Mouse (Mus musculus): Measurements from ENCODE around the gene Dnase1l3.

Dnase1l3 gene

GRCm38 (mm10) chr14:7994271-7994767 is at the start of gene Dnase1l3:
Gene Dnase1l3, minus strand, starts transcription at chr14:7994573.
- peak; percentile 33 for DNase-seq (ENCODE audit: low read depth, low spot score)

DNA sequence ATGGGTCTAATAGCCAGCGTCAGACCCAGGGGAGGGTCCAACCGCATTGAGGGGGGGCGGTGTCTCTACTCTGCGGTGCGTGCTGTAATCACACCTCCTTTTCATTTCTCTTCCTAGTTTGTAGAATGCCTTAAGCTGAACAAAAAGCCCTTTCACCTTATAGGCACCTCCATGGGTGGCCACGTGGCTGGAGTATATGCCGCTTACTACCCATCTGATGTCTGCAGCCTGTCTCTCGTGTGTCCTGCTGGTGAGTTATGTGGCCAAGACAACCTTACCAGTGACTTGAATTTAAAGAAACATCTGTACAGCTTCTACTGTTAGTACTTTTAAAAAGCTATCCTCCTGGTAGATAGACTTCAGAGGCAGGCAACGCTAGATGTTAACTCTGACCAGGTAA is 48.2 kb upstream of the Dnase1l3 start:
- no peak for DNase-seq (ENCODE audit: low read depth, low spot score)

GRCm38 (mm10) chr14:8042120-8042519 is 47.7 kb upstream of the Dnase1l3 start:
- DNase-seq (ENCODE audit: low read depth, low spot score), result no peak

- DNase-seq (ENCODE audit: low read depth, low spot score), result no peak
These were observed 46.7 kb upstream of the Dnase1l3 start for GRCm38 (mm10) chr14:8040911-8041678.

DNA sequence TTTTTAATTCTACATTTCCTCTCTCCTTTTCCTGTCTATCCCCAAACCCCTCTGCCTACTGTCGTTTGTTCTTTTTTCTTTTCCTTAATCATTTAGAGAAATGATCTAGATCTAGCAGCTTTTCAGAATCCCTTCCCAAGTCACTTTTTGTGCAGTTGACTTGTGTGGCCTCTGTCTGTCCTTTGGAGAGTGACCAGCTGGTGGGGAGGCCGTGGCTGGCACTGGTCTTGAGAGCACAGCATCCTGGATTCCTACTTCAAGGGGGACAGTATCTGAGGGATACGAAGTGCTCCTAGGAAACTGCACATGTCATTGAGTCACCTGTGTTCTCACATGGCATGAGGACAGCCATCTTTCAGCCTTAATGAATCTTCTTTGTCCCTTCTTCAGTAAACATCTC is 45.8 kb upstream of the Dnase1l3 start:
- DNase-seq (ENCODE audit: low read depth, low spot score), result no peak

DNA sequence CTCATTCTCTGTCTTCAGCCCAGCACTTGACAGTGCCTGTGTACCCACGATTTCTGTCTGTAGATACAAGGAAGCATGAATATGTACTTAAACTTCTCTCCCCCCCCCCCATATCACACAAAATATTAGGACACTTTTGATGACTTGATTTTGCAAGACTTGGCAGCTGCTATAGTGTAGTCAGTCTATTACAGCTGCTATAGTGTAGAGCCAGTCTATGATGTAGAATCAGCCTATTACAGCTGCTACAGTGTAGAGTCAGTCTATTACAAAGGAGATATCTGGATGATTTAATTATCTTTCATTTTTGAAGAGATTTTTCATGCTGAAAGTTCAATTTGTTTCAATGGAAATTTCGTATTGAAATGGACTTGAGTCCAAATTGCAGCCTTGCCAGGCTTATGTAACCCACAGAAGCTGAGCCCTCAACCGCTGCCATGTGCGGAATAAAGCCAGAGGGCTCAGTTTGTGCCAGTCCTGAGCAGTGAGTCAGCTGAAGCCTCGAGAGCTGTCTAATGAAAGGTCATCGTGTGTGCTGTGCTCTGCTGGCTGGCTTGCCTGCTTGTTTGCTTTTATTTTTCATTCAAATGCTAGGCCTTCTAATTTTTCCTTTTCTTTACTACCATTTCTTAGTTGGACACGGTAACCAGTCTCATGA is 44.5 kb upstream of the Dnase1l3 start:
- DNase-seq (ENCODE audit: low read depth, low spot score), result peak; percentile 75

DNA sequence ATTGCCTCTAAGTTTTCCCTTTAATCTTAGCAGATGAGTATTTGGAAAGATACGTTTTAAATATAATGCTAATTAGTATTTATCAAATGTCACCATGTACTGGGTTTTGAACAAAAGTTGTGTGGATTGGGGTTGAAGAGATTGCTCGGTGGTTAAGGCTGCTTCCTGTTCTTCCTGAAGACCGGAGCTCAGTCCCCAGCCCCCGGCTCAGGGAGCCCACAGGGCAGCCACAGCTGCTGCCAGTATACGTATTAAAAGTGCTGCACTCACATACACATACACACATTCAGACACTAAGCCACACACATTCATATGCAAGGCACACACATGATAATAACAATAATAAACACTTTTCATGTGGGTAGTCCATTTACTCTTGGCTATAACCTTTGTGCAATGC is 43.8 kb upstream of the Dnase1l3 start:
- no peak for DNase-seq (ENCODE audit: low read depth, low spot score)

- no peak for DNase-seq (ENCODE audit: low read depth, low spot score)
These were observed 42.0 kb upstream of the Dnase1l3 start for GRCm38 (mm10) chr14:8036406-8036805.

DNA sequence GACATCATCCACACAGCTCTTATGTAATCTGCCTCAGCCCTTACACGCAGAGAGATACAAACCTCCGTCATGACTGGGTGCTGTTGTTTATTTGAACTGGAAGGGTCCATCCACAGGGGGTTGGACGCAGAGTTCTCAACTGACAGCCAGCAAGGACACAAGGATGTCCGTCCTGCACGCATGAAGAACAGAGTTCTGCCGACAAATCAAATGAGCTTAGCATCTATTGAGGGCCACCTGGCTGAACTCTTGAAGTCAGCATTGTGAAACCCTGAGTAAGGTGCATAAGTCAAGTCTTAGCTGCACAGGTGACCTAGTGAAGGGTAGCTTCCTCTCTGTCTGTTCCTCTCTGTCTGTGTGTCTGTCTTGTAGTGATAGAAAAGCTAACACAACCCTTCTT is 41.6 kb upstream of the Dnase1l3 start:
- no peak for DNase-seq (ENCODE audit: low read depth, low spot score)

DNA sequence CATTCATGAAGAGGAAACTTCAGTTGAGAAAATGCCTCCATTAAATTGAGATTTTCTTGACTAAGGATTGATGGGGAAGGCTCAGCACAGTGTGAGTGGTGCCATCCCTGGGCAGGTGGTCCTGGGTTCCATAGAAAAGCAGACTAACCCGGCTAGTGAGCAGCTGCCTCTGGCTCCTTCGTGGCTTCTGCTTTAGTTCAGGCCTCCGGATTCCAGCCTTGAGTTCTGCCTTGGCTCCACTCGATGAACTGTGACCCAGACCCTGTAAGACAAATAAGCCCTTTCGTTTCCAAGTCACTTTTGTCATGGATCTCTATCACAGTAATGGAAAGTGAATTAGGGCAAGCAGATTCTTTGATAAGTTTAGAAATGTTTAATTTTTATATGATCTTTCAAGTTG is 40.2 kb upstream of the Dnase1l3 start:
- no peak for DNase-seq (ENCODE audit: low read depth, low spot score)

GRCm38 (mm10) chr14:8032087-8032944 is 37.9 kb upstream of the Dnase1l3 start:
- no peak for DNase-seq (ENCODE audit: low read depth, low spot score)

GRCm38 (mm10) chr14:8030535-8030934 is 36.2 kb upstream of the Dnase1l3 start:
- peak; percentile 45 for DNase-seq (ENCODE audit: low read depth, low spot score)

DNA sequence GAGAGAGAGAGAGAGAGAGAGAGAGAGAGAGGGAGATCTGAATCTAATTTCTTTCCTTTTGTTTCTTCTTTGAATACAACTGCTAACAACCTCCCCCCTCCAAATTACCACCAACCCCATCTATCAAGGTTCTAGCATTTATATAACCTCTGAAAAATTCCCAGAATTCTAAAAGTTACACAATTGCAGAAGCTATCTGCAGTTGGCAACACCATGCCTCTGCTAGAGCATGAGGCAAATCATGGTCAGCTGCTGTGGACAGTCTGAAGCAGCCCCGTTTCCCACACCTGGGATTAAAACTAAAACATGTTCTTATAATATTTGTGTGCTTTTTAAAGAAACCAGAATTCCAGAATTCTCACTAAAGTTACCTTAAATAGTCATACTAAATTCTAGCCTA is 35.4 kb upstream of the Dnase1l3 start:
- no peak for DNase-seq (ENCODE audit: low read depth, low spot score)

DNA sequence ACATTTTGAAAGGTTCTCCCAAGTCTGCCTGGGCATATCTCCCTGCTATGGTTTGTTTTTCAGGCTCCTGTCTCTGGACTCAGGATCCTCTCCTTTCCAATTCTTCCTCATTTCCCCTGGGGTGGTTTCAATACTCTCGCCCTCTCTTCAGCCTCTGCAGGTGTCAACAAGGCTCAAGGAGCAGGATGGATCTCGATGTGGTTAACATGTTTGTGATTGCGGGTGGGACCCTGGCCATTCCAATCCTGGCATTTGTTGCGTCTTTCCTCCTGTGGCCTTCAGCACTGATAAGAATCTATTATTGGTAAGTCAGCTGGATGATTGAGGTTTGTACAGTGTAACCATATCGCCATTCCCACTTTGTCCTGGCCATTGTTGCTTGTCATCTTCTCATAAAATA is 33.7 kb upstream of the Dnase1l3 start:
- DNase-seq (ENCODE audit: low read depth, low spot score), result no peak

DNA sequence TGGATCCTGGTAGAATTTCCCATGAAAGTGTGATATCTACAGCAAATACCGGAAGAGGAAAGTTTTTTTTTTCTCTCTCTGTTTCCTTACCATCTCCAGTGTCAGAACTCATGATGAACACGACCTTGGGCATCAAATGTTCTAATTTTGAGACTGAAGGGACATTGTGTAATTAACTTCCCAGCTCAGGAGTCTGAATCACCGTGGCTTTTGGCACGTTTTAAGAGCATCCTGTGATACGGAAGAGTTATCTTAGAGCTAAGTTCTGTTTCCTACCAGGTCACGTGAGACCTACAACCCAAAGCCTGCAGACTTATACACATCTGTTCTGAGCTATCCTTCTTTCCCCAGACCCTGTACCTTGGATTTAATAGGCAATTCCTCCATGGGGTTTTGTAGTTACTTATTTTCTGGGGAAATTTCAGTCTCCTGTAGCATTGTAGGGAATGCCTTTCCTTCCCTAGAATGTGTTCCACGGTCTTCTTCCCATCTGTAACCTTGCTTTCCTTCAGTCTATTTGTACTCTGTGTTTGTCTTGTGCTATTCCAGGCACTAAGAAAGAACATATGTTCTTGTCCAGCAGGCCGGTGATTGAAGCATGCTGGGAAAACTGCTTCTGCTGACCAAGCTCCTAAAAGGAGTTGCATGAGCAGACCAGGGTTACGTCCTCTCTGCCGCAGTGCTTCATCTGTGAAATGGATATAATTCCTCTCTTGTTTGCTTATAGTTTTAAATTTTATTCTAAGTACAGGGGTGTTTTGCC is 32.6 kb upstream of the Dnase1l3 start:
- DNase-seq (ENCODE audit: low read depth, low spot score), result no peak

- no peak for DNase-seq (ENCODE audit: low read depth, low spot score)
These were observed 30.6 kb upstream of the Dnase1l3 start for GRCm38 (mm10) chr14:8024936-8025335.

GRCm38 (mm10) chr14:8024469-8024868 is 30.1 kb upstream of the Dnase1l3 start:
- no peak for DNase-seq (ENCODE audit: low read depth, low spot score)

- no peak for DNase-seq (ENCODE audit: low read depth, low spot score)
These were observed 26.2 kb upstream of the Dnase1l3 start for GRCm38 (mm10) chr14:8020546-8020945.

- no peak for DNase-seq (ENCODE audit: low read depth, low spot score)
These were observed 25.6 kb upstream of the Dnase1l3 start for GRCm38 (mm10) chr14:8020011-8020410.

DNA sequence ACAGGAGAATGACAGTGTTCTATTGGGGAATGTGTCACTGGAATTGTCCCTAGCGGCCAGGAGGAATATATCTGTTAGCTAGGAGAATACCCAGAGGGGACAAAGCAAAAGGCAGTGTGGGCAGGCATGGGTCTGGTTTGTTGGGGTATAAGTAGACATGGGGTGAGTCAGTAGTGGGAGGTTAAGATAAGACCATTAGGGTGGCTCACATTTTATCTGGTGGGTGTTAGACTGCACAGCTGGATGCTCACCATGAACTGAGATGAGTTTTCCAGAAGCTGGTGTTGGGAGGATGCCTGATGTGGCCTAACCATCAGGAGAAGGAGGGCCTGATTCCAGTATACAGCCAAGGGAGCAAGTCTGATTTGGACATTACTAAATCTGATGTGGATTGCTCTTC is 22.6 kb upstream of the Dnase1l3 start:
- no peak for DNase-seq (ENCODE audit: low read depth, low spot score)

GRCm38 (mm10) chr14:8016276-8016675 is 21.9 kb upstream of the Dnase1l3 start:
- no peak for DNase-seq (ENCODE audit: low read depth, low spot score)
